Mouse (Mus musculus) spleen, adult 2 months (tissue): ENCODE results near the gene Scube2. TPM values are rescaled to one million over a fixed set of nuclear protein-coding genes. Genes with fewer than 3 reads are reported as not detected.

Experiments used
- DNase-seq, 2 experiments: peaks; one replicate each; pipeline versions ENCODE4 v3.0.0 to v3.0.0-alpha.2; 2012 to 2021; ENCODE audit warnings: low spot score in 2 of 2, low read depth in 1 of 2
- H3K27ac ChIP-seq: fragments of 200-500 bp; 2 replicates; pipeline ENCODE4 v1.5.1; 2012; ENCODE audit warnings: low read length, inconsistent platforms; ENCODE audit not compliant: insufficient read depth
- H3K27me3 ChIP-seq: fragments of 200-500 bp; 2 replicates; pipeline ENCODE4 v1.6.1; 2012; ENCODE audit warnings: mild to moderate bottlenecking, moderate library complexity, low read length, inconsistent platforms; ENCODE audit not compliant: control insufficient read depth, insufficient read depth
- H3K36me3 ChIP-seq: fragments of 200-500 bp; 2 replicates; pipeline ENCODE4 v1.6.1; 2012; ENCODE audit warnings: mild to moderate bottlenecking, low read length, inconsistent platforms; ENCODE audit not compliant: control insufficient read depth, insufficient read depth
- H3K4me1 ChIP-seq: fragments of 200-500 bp; 2 replicates; pipeline ENCODE4 v1.6.1; 2011; ENCODE audit warnings: inconsistent platforms; ENCODE audit not compliant: control insufficient read depth, insufficient read depth, insufficient read length
- H3K4me3 ChIP-seq: fragments of 200-500 bp; 2 replicates; pipeline ENCODE4 v1.5.1; 2011; ENCODE audit warnings: mild to moderate bottlenecking, inconsistent platforms; ENCODE audit not compliant: insufficient read depth, insufficient read length; ENCODE audit errors: extremely low read depth
- CTCF ChIP-seq: fragments of 200-500 bp; IDR thresholded peaks from 2 replicates; pipeline ENCODE4 v1.5.1; 2011; ENCODE audit warnings: mild to moderate bottlenecking, inconsistent platforms; ENCODE audit not compliant: insufficient read depth, insufficient read length, insufficient replicate concordance; ENCODE audit errors: extremely low read depth
- POLR2A ChIP-seq: fragments of 200-500 bp; IDR thresholded peaks from 2 replicates; pipeline ENCODE4 v1.6.1; 2011; ENCODE audit warnings: low read depth, low read length, inconsistent platforms
- WGBS: fragments of 180-500 bp; shearing (Covaris S2); methylation state at CpG from one replicate; pipeline ENCODE4 v1.1.7; 2018; 5-methylcytosine and 5-hydroxymethylcytosine counted together
- polyA plus RNA-seq: library from polyadenylated mRNA; depleted of rRNA; stranded (reverse); fragments of >200 nt; gene quantifications from 2 replicates; pipeline ENCODE4 v1.2.3, GENCODE M21; 2012

Scube2 gene
- polyA plus RNA-seq, 1 experiment: 0.22 TPM

- H3K27me3 ChIP-seq: no peaks in the 10 kb centered on the region
- DNase-seq: no peak
- H3K4me1 ChIP-seq: no peaks in the 10 kb centered on the region
- H3K4me3 ChIP-seq: no peak overlapping the region
- H3K36me3 ChIP-seq: no peaks in the 10 kb centered on the region
- H3K27ac ChIP-seq: no peak overlapping the region
- WGBS: 83% methylated on average over 3 of the region's 3 CpGs
- TF ChIP-seq POLR2A (no peak), CTCF (no peak)
These were observed 74.7 kb downstream of the Scube2 start for GRCm38 (mm10) chr7:109790818-109791217.

- Histone ChIP-seq H3K4me3 (no peak overlapping the region), H3K4me1 (no peaks in the 10 kb centered on the region), H3K27me3 (no peaks in the 10 kb centered on the region), H3K36me3 (no peaks in the 10 kb centered on the region), H3K27ac (no peak overlapping the region)
- DNase-seq: no peak
- TF ChIP-seq POLR2A (no peak), CTCF (no peak)
- 32% methylated on average over 2 of the region's 2 CpGs for WGBS
These were observed 77.6 kb downstream of the Scube2 start for GRCm38 (mm10) chr7:109787860-109788259.

GRCm38 (mm10) chr7:109783281-109783680 is 82.2 kb downstream of the Scube2 start:
- Histone ChIP-seq H3K4me1 (peaks cover 11% of the 10 kb centered on the region), H3K4me3 (no peak overlapping the region), H3K27me3 (peaks cover 15% of the 10 kb centered on the region), H3K36me3 (no peaks in the 10 kb centered on the region), H3K27ac (no peak overlapping the region)
- TF ChIP-seq POLR2A (no peak), CTCF (no peak)
- DNase-seq: no peak
- WGBS: 57% methylated on average over 7 of the region's 7 CpGs

- 4% methylated on average over 52 of the region's 52 CpGs for WGBS
- H3K4me3 ChIP-seq: peak within 1 kb of the TSS; percentile 48
- H3K27ac ChIP-seq: no peak within 1 kb of the TSS
- peak in 1 of 2 experiments; percentile 46 for DNase-seq
- peaks cover 11% of the 10 kb centered on the region for H3K4me1 ChIP-seq
- peaks cover 15% of the 10 kb centered on the region for H3K27me3 ChIP-seq
- TF ChIP-seq POLR2A (no peak), CTCF (no peak)
- no peaks in the 10 kb centered on the region for H3K36me3 ChIP-seq
These were observed 83.8 kb downstream of the Scube2 start, which contains the start of gene Nrip3 for GRCm38 (mm10) chr7:109781470-109782203. Nrip3 (minus strand) TSS chr7:109782025.

- Histone ChIP-seq H3K27ac (no peak overlapping the region), H3K36me3 (no peaks in the 10 kb centered on the region), H3K4me3 (peak overlapping the region; percentile 48), H3K27me3 (peaks cover 15% of the 10 kb centered on the region), H3K4me1 (peaks cover 11% of the 10 kb centered on the region)
- TF ChIP-seq POLR2A (no peak), CTCF (no peak)
- whole genome bisulfite sequencing: 2% methylated on average over 24 of the region's 24 CpGs
- no peak for DNase-seq
These were observed 84.4 kb downstream of the Scube2 start for GRCm38 (mm10) chr7:109781087-109781469.

GRCm38 (mm10) chr7:109772251-109772650 is 93.2 kb downstream of the Scube2 start:
- Histone ChIP-seq H3K27me3 (no peaks in the 10 kb centered on the region), H3K4me1 (no peaks in the 10 kb centered on the region), H3K36me3 (no peaks in the 10 kb centered on the region), H3K4me3 (no peak overlapping the region), H3K27ac (no peak overlapping the region)
- DNase-seq: no peak
- no peak for TF ChIP-seq CTCF
- TF ChIP-seq POLR2A: no peak

GRCm38 (mm10) chr7:109768699-109769383 is 96.6 kb downstream of the Scube2 start:
- TF ChIP-seq CTCF: no peak
- WGBS: 20% methylated on average over 2 of the region's 2 CpGs
- peak in 1 of 2 experiments; percentile 14 for DNase-seq
- H3K27me3 ChIP-seq: no peaks in the 10 kb centered on the region
- no peak overlapping the region for H3K27ac ChIP-seq
- H3K4me1 ChIP-seq: no peaks in the 10 kb centered on the region
- H3K36me3 ChIP-seq: no peaks in the 10 kb centered on the region
- H3K4me3 ChIP-seq: no peak overlapping the region
